Mouse (Mus musculus): Measurements from ENCODE around the gene Golga2.

GRCm38 (mm10) chr2:32289578-32289977 lies 2.4 kb downstream of the Golga2 start:
- peak; percentile 23; the same call in 1 of the 2 replicates for TF ChIP-seq CTCF (IDR thresholded peaks at IDR 0.05; ENCODE audit: borderline replicate concordance, insufficient read depth, low read depth, low read length)
- TF ChIP-seq POLR2A (IDR thresholded peaks at IDR 0.05; ENCODE audit: borderline replicate concordance, insufficient read depth, low read length), result no peak
